Mouse (Mus musculus): ENCODE measurements around the gene Lama2.
A peak's percentile ranks its signal among the peaks of the same experiment; 100 is the strongest.
"Not testable (repeated sequence)": the region's sequence is repeated elsewhere in the genome, so short reads cannot be mapped to it uniquely, and the experiment has no call there.

Gene Lama2

DNA sequence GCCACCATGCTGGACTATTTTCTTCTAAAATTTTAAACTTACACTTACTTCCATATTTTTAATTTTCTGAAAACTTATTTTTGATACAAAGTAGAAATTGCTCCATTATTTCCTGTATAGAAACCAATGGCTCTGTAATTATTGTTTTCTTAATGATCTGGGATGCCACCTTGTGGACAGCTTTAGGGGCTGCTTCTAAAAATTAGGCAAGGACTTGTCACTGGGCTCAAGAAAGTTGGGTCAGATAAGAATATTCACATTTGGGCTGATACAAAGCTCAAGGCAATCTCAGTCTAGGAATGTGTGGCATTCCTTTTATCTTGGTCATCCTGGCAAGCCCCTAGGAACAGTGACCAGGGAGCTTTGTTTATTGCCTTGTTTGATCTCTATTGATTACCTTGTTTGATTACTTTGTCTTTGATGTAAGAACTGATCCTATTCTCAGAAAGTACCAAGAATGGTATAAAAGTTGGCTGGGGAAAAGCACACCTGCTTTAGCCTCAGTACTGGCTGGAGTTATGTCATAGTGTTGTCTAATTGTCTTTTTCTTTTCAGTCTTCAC, 606.7 kb downstream of the Lama2 start:
- no peak for DNase-seq (ENCODE audit: low spot score in 2 of 2)

DNA sequence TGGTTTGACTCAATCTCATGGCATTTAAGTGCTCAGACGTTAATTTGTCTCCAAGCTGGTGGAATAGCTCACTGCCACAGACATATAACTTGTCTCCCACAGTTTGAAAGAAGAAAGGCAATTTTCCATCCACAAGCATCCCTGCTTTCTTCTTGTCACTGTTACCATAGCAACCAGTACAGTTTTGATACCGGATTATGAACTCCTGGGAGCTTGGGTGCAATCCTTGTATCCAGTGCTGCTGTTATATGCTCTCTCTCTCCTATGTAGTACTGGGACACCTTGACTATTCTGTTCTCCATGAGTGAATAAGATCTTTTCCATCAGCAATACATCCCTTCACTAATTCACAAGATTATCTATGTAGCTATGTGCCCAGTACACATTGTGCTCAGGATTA, 612.2 kb downstream of the Lama2 start:
- no peak for DNase-seq (ENCODE audit: low spot score in 2 of 2)

DNA sequence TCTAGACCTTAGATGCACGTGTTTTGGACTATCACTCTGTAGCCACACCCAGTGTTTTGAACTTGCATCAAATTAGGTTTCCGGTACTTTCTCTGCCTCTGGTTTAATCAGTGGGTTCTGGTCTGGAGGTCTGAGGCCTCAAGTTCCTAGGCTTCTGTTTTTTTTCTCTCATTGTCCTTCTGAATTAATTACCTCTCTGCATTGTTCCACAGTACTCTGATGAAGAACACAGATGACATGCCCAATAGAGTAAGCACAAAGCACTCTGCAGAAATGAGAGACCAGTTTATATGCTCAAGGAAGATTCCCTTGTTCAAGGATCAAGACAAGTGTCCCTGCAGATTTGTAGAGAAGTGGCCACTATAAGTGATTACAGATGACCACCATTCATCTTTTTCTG, 613.8 kb downstream of the Lama2 start:
- no peak for DNase-seq (ENCODE audit: low spot score in 2 of 2)

DNA sequence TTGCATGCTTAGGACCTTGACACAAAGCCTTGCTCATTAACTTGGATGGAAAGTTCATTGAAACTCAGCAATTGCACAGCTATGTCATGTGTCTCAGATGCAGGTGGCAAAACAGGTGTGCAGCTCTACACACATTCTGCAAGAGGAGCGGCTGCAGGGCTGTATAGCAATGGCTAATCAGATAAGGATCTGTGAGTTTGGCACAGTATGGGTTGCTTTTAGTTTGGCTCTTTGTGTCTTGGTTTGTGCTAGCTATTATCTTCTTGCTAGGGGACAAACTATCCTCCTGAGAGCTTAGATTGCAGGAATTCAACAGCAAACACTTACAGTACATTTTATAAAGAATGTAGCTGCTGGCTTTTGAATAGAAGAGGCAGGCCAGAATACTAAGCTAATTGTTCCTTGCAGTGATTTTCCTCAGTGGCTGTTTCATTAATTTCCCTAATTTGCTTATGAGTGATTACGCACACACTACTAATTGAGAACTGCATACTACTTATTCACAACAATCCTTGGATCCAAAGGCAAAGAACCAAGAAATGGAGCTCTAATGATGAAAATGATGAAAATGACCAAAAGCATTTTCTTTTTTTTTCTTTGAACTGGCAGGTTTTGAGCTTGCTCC, 617.9 kb downstream of the Lama2 start:
- no peak for DNase-seq (ENCODE audit: low spot score in 2 of 2)

DNA sequence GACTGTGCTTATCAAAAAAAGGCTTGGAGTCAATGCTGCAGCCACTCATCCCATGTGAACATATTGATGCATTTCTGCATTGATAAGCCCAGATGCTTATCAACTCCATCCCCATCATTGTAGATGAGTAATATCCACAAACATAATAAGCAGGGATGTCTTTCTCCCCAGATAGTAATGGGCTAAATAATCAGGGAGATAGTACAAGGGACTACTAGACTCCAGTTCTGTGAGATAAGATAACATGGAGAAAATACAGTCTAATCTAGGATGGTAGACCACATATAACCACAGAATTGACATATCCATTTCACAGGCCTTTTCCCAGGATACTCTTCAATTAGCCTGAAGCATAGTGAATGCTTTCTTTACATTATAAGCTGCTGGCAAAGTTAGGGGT, 622.9 kb downstream of the Lama2 start:
- DNase-seq (ENCODE audit: low spot score in 2 of 2) = no peak

DNA sequence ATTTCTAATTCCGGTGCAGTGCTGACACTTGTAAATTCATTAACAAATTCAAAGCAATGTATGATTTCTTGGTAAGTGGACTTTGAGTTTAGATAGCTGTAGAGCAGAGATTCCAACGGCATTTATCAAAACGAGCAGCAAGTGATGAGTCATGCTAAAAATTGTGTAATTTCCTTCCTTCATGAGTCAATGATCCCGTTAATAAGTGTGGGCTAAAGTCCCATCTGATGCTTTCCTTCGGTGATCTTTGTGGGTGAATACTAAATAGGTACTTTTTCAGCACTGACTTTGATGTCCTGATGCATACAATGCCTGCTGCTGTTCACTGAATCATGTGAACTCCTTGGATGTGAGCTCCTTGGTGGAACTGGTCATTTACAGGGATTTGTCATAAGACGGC, 623.6 kb downstream of the Lama2 start:
- no peak for DNase-seq (ENCODE audit: low spot score in 2 of 2)

DNA sequence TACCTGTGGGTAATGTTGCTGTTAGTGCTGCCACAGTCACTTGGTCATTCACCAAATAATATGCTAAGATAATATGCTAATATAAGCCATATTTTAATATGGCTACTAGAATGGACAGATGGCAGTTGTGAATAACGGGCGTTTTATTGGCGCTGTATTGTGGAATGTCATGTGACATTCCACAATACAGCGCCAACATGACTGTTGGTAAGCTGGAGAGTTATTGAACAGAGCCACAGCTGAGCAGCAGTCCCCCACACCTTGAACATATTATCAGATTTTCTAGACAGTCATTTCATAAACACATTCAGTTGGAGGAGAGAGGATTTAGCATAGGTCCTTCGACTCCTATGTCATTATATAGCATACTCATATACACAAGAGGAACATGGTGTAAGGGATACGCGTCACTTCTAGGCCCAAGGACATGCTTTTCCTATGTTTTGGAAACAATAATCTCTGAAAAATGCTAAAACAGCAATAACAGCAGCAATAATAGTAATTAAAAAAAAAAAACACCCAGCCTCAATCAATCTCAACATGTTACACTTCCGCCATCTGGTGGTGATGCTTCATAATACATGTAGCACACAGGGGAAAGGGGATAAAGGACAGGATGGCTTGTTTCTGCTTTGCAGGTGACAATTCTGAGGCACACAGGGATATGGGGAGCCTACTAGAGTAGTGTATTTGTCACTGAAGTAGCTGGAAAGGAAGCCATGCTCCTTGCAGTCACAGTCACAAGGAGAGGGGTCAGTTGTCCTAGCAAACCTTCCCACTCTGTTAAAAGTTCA, 624.2 kb downstream of the Lama2 start:
- peak; percentile 53 to 70 for DNase-seq (ENCODE audit: low spot score in 2 of 2)

DNA sequence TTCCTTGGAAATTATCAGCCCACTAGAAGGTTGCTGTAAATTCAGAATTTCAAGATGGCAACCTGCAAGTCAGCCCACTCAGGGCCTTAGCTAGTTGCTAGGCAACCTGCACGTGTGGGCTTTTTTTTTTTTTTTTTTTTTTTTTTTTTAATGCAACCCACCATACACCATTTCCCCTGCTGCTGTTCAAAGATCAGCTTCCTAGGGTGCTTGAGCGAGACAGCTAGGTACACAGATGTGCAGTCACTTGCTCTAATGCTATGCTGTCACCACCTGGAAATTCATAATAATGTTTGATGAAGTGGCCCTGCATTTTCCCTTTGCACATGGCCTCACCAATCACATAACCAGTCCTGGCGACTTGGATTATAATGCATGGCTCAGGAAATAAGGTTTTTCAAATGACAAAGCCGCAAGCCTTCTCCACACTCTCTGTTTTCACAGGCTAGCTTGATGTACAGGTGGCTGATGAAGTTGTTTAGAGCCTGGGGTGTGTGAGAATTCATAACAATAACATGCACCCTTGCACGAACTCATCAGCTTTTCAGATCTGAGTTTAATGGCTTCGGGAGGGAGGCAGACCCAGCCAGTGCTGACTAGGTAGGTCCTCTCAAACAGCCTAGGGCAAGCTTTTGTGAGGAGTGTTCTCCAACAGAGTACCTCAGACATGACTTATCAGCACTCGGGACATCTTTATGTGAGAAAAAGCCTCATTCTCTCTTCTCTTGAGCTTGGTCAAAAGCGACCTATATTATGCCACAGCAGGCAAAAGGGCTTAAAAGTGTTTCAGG, 625.4 kb downstream of the Lama2 start:
- peak in 1 of 2 experiments; percentile 4 for DNase-seq (ENCODE audit: low spot score in 2 of 2)

DNA sequence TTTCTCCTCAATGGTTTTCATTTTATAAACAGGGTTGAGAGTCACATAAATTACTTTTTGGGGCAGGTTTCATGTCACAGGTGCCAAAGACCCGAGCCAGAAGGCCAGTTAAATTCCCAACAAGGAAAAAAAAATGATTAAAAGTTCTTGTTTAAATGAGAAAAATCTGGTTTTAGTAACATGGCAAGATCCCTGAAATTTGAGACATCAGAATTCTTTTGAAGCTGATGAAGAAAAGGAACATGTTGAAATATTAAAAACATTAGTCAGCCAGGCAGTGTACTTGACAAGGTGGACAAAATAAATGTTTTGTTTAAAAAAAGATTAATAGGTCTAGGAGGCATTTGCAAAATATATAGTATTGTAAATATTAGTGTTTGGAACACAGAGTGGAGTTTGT, 634.1 kb downstream of the Lama2 start:
- DNase-seq (ENCODE audit: low spot score in 2 of 2) = no peak

DNA sequence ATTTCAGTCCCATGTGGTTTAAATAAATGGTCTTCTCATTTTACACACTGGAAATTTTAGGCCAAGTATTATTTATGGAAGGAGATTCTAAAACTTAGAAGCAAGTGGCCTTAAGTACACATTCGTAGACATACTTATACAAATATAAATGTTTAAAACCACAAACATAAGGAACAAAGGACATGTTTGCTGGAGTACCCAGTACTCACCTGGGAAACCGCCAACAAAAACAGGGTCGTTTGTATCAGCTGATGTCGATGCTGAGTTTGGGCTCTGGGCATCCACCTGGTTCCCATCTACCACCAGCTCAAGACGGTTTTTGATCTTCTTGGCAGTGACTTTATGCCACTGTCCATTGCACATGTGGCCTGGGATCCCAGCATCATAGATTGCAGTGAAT, 635.5 kb downstream of the Lama2 start:
- not testable (repeated sequence) for DNase-seq (ENCODE audit: low spot score in 2 of 2)

DNA sequence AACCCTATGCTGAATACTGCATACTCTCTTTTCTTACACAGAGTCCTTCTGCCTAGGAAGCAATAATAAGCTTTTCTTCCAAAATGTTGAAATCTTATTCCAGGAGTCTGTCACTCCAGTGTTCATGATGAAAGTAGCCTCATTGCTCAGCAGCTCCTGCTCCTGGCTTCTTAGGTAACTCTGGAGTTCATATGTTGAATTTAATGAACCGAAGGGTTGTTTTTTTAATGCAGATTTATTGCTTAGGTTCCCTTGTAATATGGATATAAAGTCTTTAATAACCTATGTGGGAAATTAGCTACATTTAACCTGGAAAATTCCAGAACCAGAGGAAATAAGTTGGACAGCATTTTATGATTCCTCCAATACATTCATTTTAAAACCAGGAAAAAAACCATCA, 636.0 kb downstream of the Lama2 start:
- no peak for DNase-seq (ENCODE audit: low spot score in 2 of 2)

DNA sequence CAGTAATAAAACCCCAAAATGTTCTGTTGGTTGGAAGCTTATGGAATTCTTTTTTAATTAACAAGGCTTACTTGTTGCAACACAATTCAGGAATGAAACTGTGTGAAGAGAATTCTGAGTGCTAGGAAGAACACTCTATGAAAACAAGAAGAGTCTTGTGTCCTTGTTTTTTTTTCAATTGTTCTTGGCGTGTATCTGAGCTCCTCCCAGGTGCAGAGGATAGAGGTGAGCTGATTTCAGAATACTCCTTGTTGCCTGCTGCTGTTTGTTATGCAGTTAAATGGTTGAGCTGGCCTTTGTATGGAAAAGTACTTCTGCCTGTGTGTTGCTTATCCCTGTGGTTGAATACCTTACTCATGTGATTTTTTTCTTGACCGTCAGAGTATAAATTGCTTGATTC, 636.9 kb downstream of the Lama2 start:
- no peak for DNase-seq (ENCODE audit: low spot score in 2 of 2)

DNA sequence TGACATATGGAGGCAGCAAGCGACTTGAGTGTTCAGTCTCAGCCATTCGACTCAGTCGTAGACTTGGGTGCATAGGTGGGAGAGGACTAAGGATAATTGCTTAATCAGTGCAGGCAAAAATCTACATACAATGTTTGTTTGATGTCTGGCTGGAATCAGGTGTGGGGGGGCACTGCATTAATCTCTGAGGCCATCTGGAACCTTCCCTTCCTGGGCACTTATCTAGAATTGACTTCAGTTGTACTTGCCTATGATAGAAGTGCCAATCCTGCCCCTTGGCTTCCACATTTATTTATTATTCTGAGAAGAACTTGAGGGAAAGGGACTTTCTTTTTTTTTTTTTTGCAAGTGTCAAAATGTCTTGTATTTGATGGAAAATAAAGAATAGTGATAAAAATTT, 644.2 kb downstream of the Lama2 start:
- DNase-seq (ENCODE audit: low spot score in 2 of 2) = no peak

DNA sequence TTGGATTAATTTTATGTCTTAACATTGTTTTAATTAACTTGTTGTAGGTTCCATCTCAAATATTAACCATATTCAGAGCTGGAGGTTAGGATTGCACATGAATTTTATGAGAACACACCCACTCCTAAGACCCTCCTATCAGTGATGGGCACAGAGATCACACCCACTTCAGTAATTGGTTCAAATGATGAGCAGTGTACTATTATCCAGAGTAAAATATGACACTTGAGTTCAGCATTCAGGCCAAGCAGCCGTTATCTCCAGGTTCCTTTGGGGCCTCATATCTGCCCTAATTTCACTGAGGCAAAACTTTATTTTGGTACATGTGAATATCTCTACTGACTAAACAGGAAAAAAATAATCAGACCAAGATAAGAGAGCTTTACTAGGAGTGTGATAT, 645.3 kb downstream of the Lama2 start:
- no peak for DNase-seq (ENCODE audit: low spot score in 2 of 2)

DNA sequence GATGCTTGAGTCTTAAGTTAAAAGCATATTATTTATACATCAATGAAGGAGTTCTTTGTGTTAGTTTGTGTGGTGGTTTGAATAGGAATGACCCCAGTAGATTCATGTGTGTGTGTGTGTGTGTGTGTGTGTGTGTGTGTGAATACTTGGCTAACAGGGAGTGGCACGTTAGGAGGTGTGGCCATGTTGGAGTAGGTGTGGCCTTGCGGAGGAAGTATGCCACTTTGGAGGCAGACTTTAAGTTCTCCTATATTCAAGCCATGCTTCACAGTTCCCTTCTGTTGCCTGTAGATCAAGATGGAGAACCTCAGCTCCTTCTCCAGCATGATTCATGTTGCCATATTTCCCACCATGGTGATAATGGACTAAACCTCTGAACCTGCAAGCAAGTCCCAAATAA, 646.0 kb downstream of the Lama2 start:
- DNase-seq (ENCODE audit: low spot score in 2 of 2) = no peak

DNA sequence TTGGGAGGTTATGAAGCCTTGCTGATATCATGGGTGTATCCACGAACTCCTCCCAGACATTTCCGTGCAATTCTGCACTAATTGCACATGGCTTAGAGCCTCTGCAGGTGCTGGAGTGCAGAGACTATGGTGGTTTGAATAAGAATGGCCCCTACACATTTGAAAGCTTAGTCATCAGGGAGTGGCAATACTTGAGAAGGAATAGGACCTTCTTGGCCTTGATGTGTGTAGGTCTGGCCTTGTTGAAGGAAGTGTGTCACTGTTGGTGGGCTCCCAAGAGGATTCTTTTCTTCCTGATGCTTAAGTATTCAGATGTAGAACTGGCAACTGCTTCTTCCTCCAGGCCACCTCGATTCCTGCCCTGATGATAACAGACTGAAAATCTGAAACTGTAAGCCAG, 661.0 kb downstream of the Lama2 start:
- no peak for DNase-seq (ENCODE audit: low spot score in 2 of 2)

DNA sequence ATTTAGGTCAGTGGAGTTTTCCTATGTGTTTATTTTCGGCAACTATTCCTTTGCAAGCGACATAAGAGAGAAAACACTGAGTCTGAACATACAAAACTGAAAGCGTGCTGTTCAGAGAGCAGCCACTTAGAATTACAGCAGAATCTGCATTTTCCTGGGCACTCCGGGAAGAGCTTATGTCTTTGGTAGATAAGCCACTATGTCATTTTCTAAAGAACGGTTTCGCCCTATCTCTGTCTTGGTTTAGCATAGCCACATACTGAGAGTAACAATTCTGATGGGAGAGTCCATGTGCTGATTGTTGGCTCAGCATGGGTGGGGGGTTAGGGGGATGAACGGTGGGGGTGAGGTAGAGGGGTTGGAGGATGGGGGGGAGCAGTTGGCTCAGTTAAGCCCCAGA, 669.1 kb downstream of the Lama2 start:
- DNase-seq (ENCODE audit: low spot score in 2 of 2) = no peak

DNA sequence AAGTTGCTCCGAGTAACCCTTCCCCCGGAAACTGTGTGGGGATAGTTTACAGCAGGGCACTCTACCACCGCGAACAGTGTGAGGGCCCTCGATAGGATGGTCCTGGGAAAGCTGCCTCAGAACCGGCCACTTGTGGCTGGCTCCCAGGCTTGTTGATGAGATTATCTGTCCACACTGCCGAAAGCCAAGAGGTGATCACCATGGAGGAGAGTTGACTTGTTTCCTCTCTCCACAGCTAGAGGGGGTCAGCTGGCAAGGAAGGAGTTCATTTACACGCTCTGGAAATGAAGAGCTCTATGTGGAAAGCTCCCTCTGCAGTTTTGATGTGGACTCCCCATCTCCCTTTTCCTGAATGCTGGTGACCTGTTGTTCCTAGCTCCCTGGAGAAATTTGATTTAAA, 669.9 kb downstream of the Lama2 start:
- no peak for DNase-seq (ENCODE audit: low spot score in 2 of 2)

DNA sequence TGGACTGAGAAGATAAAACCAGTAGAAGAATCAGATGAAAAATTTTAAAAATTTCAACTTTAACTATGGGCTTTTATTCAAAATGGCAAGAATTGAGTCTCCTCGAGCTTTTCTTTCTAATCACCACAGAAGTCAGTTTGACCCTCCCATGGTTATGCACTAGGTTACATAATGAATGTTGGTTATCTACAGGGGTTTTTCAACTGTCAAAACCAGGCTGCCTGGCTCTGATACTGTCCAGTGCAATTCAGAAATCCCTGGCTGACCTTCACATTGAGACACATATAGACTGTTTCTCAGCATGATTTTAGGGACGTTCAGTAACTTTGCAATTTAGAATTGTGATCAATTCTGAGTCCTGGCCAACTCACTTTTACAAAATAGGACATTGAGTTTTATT, 671.2 kb downstream of the Lama2 start:
- DNase-seq (ENCODE audit: low spot score in 2 of 2) = no peak

DNA sequence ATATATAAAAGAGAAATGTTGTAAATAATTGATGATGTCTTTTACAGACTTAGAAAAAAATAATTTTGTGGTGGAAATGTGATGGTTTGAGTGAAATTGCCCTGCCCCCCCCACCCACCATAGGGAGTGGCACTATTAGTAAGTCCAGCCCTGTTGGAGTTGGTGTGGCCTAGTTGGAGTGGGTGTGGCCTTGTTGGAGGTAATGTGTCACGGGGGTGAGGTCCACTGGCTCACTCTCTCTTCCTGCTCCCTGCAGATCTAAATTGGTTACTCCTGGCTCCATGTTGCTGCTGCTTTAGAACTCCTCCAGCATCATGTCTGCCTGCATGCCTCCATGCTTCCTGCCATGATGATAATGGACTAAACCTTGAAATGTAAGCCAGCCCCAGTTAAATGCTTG, 680.0 kb downstream of the Lama2 start:
- no peak for DNase-seq (ENCODE audit: low spot score in 2 of 2)

DNA sequence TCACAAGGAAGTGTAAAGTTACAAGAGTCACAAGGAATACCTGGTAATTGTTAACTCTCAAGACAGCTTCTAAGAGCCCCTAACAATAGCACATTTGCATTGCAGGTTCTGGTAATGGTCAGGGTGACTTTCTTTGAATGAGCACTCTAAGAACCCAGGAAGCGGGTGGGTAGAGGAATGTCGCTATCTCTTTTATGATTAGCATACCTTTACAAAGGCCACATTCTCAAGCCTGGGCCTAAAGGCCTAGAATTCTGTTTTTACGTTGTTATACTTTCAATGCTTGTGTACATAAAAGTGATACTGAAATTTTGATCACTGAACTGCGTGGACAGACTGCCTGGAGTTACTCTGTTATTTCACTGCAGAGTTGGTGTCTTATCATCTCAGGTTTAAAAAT, 681.1 kb downstream of the Lama2 start:
- DNase-seq (ENCODE audit: low spot score in 2 of 2) = not testable (repeated sequence)

DNA sequence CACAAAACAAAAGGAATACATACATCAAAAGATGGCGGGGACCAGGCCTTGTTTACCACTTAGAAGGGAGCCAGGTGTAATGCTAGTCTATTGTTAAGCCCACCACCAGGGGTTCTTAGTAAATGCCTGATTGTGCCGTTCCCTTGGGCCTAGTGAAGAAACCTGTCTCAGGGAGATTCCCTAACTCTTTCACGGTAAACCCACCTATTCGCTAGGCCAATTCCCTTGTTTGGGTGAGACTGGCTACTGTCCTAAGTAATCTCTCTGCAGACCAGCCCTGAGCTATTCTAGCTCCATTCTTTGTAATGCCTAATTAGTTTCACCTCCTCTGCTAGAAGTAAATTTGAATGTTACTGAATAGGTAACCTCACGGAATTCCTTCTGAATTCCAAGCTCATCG, 683.5 kb downstream of the Lama2 start:
- DNase-seq (ENCODE audit: low spot score in 2 of 2) = not testable (repeated sequence)
